Mouse (Mus musculus): ENCODE data around the gene Taf10.

Taf10 gene

DNA sequence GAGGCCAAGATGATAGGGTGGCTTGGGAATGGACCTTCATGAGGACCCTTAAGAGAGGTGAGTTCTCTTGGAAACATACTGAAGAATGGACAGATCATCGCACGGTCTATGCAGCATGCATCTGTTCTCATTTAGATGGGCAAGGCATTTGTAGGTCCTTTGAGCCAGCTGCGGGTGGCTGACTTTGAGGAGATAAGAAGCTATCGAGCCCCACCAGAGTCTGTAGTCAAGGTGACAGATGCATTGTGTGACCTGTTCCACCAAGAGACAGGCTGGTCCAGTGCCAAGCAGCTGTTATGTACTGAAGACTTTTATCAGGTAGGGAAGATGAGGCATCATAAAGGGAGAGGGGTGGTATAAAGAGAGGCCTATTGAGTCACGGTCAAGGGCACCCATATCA lies 35.4 kb downstream of the Taf10 start:
- DNase-seq: no peak

- DNase-seq: peak in 1 of 2 experiments; percentile 29
These were observed 40.3 kb downstream of the Taf10 start for GRCm38 (mm10) chr7:105703816-105704215.

- peak in 1 of 2 experiments; percentile 9 for DNase-seq
These were observed 41.0 kb downstream of the Taf10 start for GRCm38 (mm10) chr7:105703184-105703583.

- no peak for DNase-seq
These were observed 53.3 kb downstream of the Taf10 start for GRCm38 (mm10) chr7:105690875-105691274.
